ENCODE assay signal across 13 mouse cellular contexts in genomic region chr17:8197652-8198051, GRCm38 (mm10). TPM values are rescaled to one million over a fixed set of nuclear protein-coding genes. Genes with fewer than 3 reads are reported as not detected.
DNase-seq lines count a peak whose midpoint lies in the region; ATAC-seq and TF ChIP-seq lines count a peak whose summit lies in the region.
"Had no signal": no experiment of that assay in that cellular context is flagged by ENCODE, and none has a peak within 500 bp of the region (broad histone marks: within the 10 kb centered on the region; RNA-seq: fewer than 3 reads in every experiment).

No protein-coding gene starts in this region.

- no peak overlapping the region for H3K4me3 ChIP-seq in midbrain, embryonic 14.5 days (replicated peaks; ENCODE audit: low read depth, low read length)
- no peak overlapping the region for H3K4me3 ChIP-seq in midbrain, embryonic 15.5 days
- H3K4me3 ChIP-seq in MEL (ENCODE audit: control insufficient read depth in 1 of 2, insufficient read depth in 1 of 2, low read depth in 2 of 2, low read length in 2 of 2): no peak overlapping the region
- H3K4me3 ChIP-seq: embryonic facial prominence, embryonic 15.5 days; limb, embryonic 10.5 days had no signal

- no peaks in the 10 kb centered on the region for H3K9me3 ChIP-seq in midbrain, embryonic 14.5 days (ENCODE audit: control insufficient read depth, low read length)
- no peaks in the 10 kb centered on the region for H3K9me3 ChIP-seq in midbrain, embryonic 15.5 days
- H3K9me3 ChIP-seq in MEL (replicated peaks; ENCODE audit: insufficient read depth, low read length): no peaks in the 10 kb centered on the region
- H3K9me3 ChIP-seq: embryonic facial prominence, embryonic 15.5 days; limb, embryonic 10.5 days had no signal

- no peak overlapping the region for H3K27ac ChIP-seq in midbrain, embryonic 14.5 days (replicated peaks; ENCODE audit: low read depth, low read length)
- H3K27ac ChIP-seq in midbrain, embryonic 15.5 days: no peak overlapping the region
- no peak overlapping the region for H3K27ac ChIP-seq in MEL (ENCODE audit: control insufficient read depth, low read depth, low read length)
- H3K27ac ChIP-seq: embryonic facial prominence, embryonic 15.5 days; limb, embryonic 10.5 days had no signal

- peaks cover 38% of the 10 kb centered on the region for H3K36me3 ChIP-seq in midbrain, embryonic 14.5 days (ENCODE audit: control insufficient read depth, insufficient read depth, low read length)
- peaks cover 7% of the 10 kb centered on the region for H3K36me3 ChIP-seq in midbrain, embryonic 15.5 days (replicated peaks)
- peaks cover 0 to 16% of the 10 kb centered on the region in 2 experiments; a peak in 2 of 4 replicates for H3K36me3 ChIP-seq in MEL (ENCODE audit: control insufficient read depth in 1 of 2, insufficient read depth in 2 of 2, low read length in 2 of 2)

- TF ChIP-seq CTCF in MEL (IDR thresholded peaks at IDR 0.05 in 2 of 3, conservative IDR thresholded peaks at IDR 0.05 in 1 of 3; ENCODE audit: control insufficient read depth in 1 of 3, insufficient read depth in 1 of 3, low read depth in 2 of 3, low read length in 3 of 3, poor library complexity in 1 of 3, severe bottlenecking in 1 of 3): peak in 1 of 3 experiments; percentile 42; a peak in 3 of 6 replicates

- H3K79me2 ChIP-seq in MEL (ENCODE audit: control insufficient read depth, insufficient read depth, low read length, poor library complexity): no peaks in the 10 kb centered on the region

- peak; percentile 72; the same call in 1 of the 2 replicates for ATAC-seq in frontal cortex, adult (ENCODE audit: low TSS enrichment)
- ATAC-seq in midbrain, embryonic 14.5 days (ENCODE audit: low FRiP score, low TSS enrichment): no peak
- no peak for ATAC-seq in midbrain, embryonic 15.5 days (replicated peaks)

- TF ChIP-seq RAD21 in MEL (IDR thresholded peaks at IDR 0.05; ENCODE audit: low read depth, low read length): peak; percentile 16

- H3K27me3 ChIP-seq in midbrain, embryonic 14.5 days (ENCODE audit: control insufficient read depth, insufficient read depth, low read length): no peaks in the 10 kb centered on the region
- H3K27me3 ChIP-seq in midbrain, embryonic 15.5 days (replicated peaks): no peaks in the 10 kb centered on the region
- H3K27me3 ChIP-seq in MEL (ENCODE audit: control insufficient read depth in 1 of 2, insufficient read depth in 2 of 2, low read length in 2 of 2): no peaks in the 10 kb centered on the region
- H3K27me3 ChIP-seq: embryonic facial prominence, embryonic 15.5 days had no signal

- no peak for TF ChIP-seq EP300 in MEL (IDR thresholded peaks at IDR 0.05; ENCODE audit: low read depth in 1 of 2, low read length in 2 of 2)

- no peak overlapping the region for H3K4me2 ChIP-seq in midbrain, embryonic 14.5 days (ENCODE audit: low read length)
- no peak overlapping the region for H3K4me2 ChIP-seq in midbrain, embryonic 15.5 days
- H3K4me2 ChIP-seq: embryonic facial prominence, embryonic 15.5 days had no signal

- WGBS in midbrain, embryonic 14.5 days: 68% methylated on average over 3 of the region's 3 CpGs
- 71% methylated on average over 3 of the region's 3 CpGs for WGBS in midbrain, embryonic 15.5 days

- H3K9ac ChIP-seq in midbrain, embryonic 14.5 days (replicated peaks; ENCODE audit: low read length): no peak overlapping the region
- no peak overlapping the region for H3K9ac ChIP-seq in midbrain, embryonic 15.5 days
- no peak overlapping the region for H3K9ac ChIP-seq in MEL (ENCODE audit: control insufficient read depth, low read depth, low read length, poor library complexity, severe bottlenecking)
- H3K9ac ChIP-seq: embryonic facial prominence, embryonic 15.5 days had no signal

- DNase-seq in frontal cortex, postnatal 25 days (ENCODE audit: low spot score in 2 of 2): no peak
- DNase-seq in midbrain, embryonic 14.5 days: peak; percentile 55
- peak; percentile 41 for DNase-seq in MEL (ENCODE audit: low read depth, low spot score)
- DNase-seq in naive thymus-derived CD4-positive, alpha-beta T cell, adult 2 months (ENCODE audit: low read depth): peak; percentile 24
- DNase-seq in cerebellum, adult 9-11 months: no peak
- no peak for DNase-seq in frontal cortex, postnatal 14 days (ENCODE audit: low spot score in 2 of 2)
- DNase-seq: gastrocnemius, postnatal 10 days; heart, postnatal 4 days; kidney, postnatal 25 days had no signal

- no peaks in the 10 kb centered on the region for H3K4me1 ChIP-seq in midbrain, embryonic 14.5 days (ENCODE audit: control insufficient read depth, insufficient read depth, low read length)
- H3K4me1 ChIP-seq in midbrain, embryonic 15.5 days: no peaks in the 10 kb centered on the region
- no peaks in the 10 kb centered on the region for H3K4me1 ChIP-seq in MEL (ENCODE audit: control insufficient read depth in 1 of 2, insufficient read depth in 2 of 2, low read length in 2 of 2)
- H3K4me1 ChIP-seq: embryonic facial prominence, embryonic 15.5 days; limb, embryonic 10.5 days had no signal

- TF ChIP-seq POLR2A in MEL (IDR thresholded peaks at IDR 0.05; ENCODE audit: control insufficient read depth in 1 of 2, insufficient read depth in 1 of 2, low read depth in 1 of 2, low read length in 2 of 2, poor library complexity in 1 of 2): no peak; a peak in 1 of 4 replicates

TF ChIP-seq in MEL, 35 proteins besides CTCF, POLR2A, EP300 and RAD21:
- TF ChIP-seq SMC3 (IDR thresholded peaks at IDR 0.05; ENCODE audit: low read depth, low read length) (peak; percentile 47), CHD1 (IDR thresholded peaks at IDR 0.05; ENCODE audit: low read depth, low read length) (no peak)

RNA-seq across cellular contexts. Expression of gene Fgfr1op, which starts 32.4 kb away (rescaled TPM):
- polyA plus RNA-seq in midbrain, embryonic 14.5 days (2014; fragmentation: Nextera tagmentation; extraction: Ambion mirVana): 26.2 and 31.7 TPM in 2 replicates
- 25.3 and 26.4 TPM in 2 replicates for polyA plus RNA-seq in midbrain, embryonic 15.5 days (2015; fragmentation: Nextera tagmentation; extraction: Ambion mirVana)
- total RNA-seq in MEL (2012; rRNA removed): 37.6 and 43.5 TPM in 2 replicates
- 10 to 100 TPM in 1 of 2 experiments, not detected in 1; 44.5 TPM for polyA plus RNA-seq in MEL (2012; ENCODE audit: insufficient read depth in 1 of 2, insufficient read length in 2 of 2, low read depth in 1 of 2, low replicate concordance in 2 of 2, missing spikeins in 1 of 2)

RNA-seq across cellular contexts. Expression of gene Ccr6, which starts 38.2 kb away (rescaled TPM):
- polyA plus RNA-seq in midbrain, embryonic 14.5 days (2014; fragmentation: Nextera tagmentation; extraction: Ambion mirVana): not detected in 2 replicates
- not detected in 2 replicates for polyA plus RNA-seq in midbrain, embryonic 15.5 days (2015; fragmentation: Nextera tagmentation; extraction: Ambion mirVana)
- not detected in 2 replicates for total RNA-seq in MEL (2012; rRNA removed)
- polyA plus RNA-seq in MEL (2012; ENCODE audit: insufficient read depth in 1 of 2, insufficient read length in 2 of 2, low read depth in 1 of 2, low replicate concordance in 2 of 2, missing spikeins in 1 of 2): not detected
- total RNA-seq: gastrocnemius, postnatal 10 days; heart, postnatal 4 days had no signal
- polyA plus RNA-seq: embryonic facial prominence, embryonic 15.5 days; limb, embryonic 10.5 days had no signal

RNA-seq across cellular contexts. Expression of gene Rnaset2a, which starts 49.8 kb away (rescaled TPM):
- polyA plus RNA-seq in midbrain, embryonic 14.5 days (2014; fragmentation: Nextera tagmentation; extraction: Ambion mirVana): 10.8 and 11.8 TPM in 2 replicates
- 9.9 and 10.8 TPM in 2 replicates for polyA plus RNA-seq in midbrain, embryonic 15.5 days (2015; fragmentation: Nextera tagmentation; extraction: Ambion mirVana)
- 44.5 and 49.3 TPM in 2 replicates for total RNA-seq in MEL (2012; rRNA removed)
- 10 to 100 TPM in 1 of 2 experiments, not detected in 1; 11.6 TPM for polyA plus RNA-seq in MEL (2012; ENCODE audit: insufficient read depth in 1 of 2, insufficient read length in 2 of 2, low read depth in 1 of 2, low replicate concordance in 2 of 2, missing spikeins in 1 of 2)

RNA-seq across cellular contexts. Expression of gene Gm49673, which starts 50.1 kb away (rescaled TPM):
- polyA plus RNA-seq in midbrain, embryonic 14.5 days (2014; fragmentation: Nextera tagmentation; extraction: Ambion mirVana): 0.15 TPM in 1 of 2 replicates, not detected in the other
- 0.18 and 0.61 TPM in 2 replicates for polyA plus RNA-seq in midbrain, embryonic 15.5 days (2015; fragmentation: Nextera tagmentation; extraction: Ambion mirVana)
- total RNA-seq in MEL (2012; rRNA removed): not detected in 2 replicates
- not detected for polyA plus RNA-seq in MEL (2012; ENCODE audit: insufficient read depth in 1 of 2, insufficient read length in 2 of 2, low read depth in 1 of 2, low replicate concordance in 2 of 2, missing spikeins in 1 of 2)
- polyA plus RNA-seq: limb, embryonic 10.5 days had no signal

Comparison
In these comparisons a context has a peak if more than half of its experiments do, and no peak if none do; other contexts are left out.
1. DNase-seq: peak in midbrain, embryonic 14.5 days (single experiment), MEL (single experiment) and naive thymus-derived CD4-positive, alpha-beta T cell, adult 2 months (single experiment); none in frontal cortex, postnatal 25 days (0 of 2), cerebellum, adult 9-11 months (single experiment) and frontal cortex, postnatal 14 days (0 of 2).